Mouse (Mus musculus) C2C12 (cell line): ENCODE measurements around the gene Ajm1. TPM values are rescaled to one million over a fixed set of nuclear protein-coding genes. Genes with fewer than 3 reads are reported as not detected.
"Not testable (repeated sequence)": the region's sequence is repeated elsewhere in the genome, so short reads cannot be mapped to it uniquely, and the experiment has no call there.

Source experiments
- H3K27me3 ChIP-seq: one replicate; pipeline ENCODE4 v1.6.1; 2011; ENCODE audit not compliant: control insufficient read depth, insufficient read depth, insufficient read length
- H3K36me3 ChIP-seq: one replicate; pipeline ENCODE4 v1.6.1; 2011; ENCODE audit not compliant: control insufficient read depth, insufficient read depth
- H3K4me3 ChIP-seq: one replicate; pipeline ENCODE4 v1.5.1; 2011; ENCODE audit warnings: mild to moderate bottlenecking, control low read depth; ENCODE audit not compliant: poor library complexity, insufficient read depth, severe bottlenecking
- H3K79me2 ChIP-seq: one replicate; pipeline ENCODE4 v1.6.1; 2011; ENCODE audit not compliant: control insufficient read depth, insufficient read depth
- H3K79me3 ChIP-seq: one replicate; pipeline ENCODE4 v1.6.1; 2011; ENCODE audit warnings: low read depth, control low read depth
- H3ac ChIP-seq: one replicate; pipeline ENCODE3; 2011; ENCODE audit warnings: low read depth; ENCODE audit not compliant: control insufficient read depth, insufficient read length
- CEBPB ChIP-seq: IDR thresholded peaks from one replicate; pipeline ENCODE4 v1.6.1; 2011; ENCODE audit warnings: low read depth, mild to moderate bottlenecking, control low read depth, moderate library complexity
- CTCF ChIP-seq: IDR thresholded peaks from one replicate; pipeline ENCODE4 v1.5.1; 2011; ENCODE audit not compliant: control insufficient read depth, insufficient read depth, insufficient read length
- FOSL1 ChIP-seq: IDR thresholded peaks from one replicate; pipeline ENCODE4 v1.8.0; 2011; ENCODE audit warnings: mild to moderate bottlenecking, low read length; ENCODE audit not compliant: poor library complexity, insufficient read depth, severe bottlenecking
- MAX ChIP-seq: IDR thresholded peaks from one replicate; pipeline ENCODE4 v1.6.1; 2011; ENCODE audit warnings: mild to moderate bottlenecking, control low read depth
- MYOD1 ChIP-seq: IDR thresholded peaks from one replicate; pipeline ENCODE4 v1.6.1; 2011; ENCODE audit warnings: low read depth; ENCODE audit not compliant: control insufficient read depth, insufficient read length
- MYOG ChIP-seq: IDR thresholded peaks from one replicate; pipeline ENCODE4 v1.6.1; 2011; ENCODE audit not compliant: control insufficient read depth, insufficient read length; ENCODE audit errors: extremely low read depth
- USF1 ChIP-seq: IDR thresholded peaks from one replicate; pipeline ENCODE4 v1.6.1; 2011; ENCODE audit warnings: low read depth, mild to moderate bottlenecking, control low read depth, moderate library complexity
- polyA plus RNA-seq: library from polyadenylated mRNA; unstranded; fragments of >200 nt; fragmentation: generic; extraction: Trizol; gene quantifications from one replicate; pipeline ENCODE4 v1.2.1, GENCODE M21; 2012; ENCODE audit warnings: missing spikeins

The Ajm1 gene
- polyA plus RNA-seq, 1 experiment, result 0.29 TPM

DNA sequence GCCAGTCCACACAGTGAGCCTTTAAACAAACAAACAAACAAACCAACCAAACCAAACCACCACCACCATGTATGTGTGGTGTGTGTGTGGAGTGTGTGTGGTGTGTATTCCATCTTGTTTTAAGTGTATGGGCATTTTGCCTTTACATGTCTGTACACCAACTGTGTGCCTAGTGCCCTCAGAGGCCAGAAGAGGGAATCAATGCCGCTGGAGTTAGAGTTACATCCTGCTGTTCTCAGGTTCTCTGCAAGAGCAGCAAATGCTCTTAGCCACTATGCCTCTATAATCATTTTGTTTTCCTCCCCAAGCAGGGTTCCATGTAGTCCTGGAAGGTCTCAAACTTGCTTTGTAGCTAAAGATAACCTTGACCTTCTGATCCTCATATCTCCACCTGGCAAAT lies 25.3 kb downstream of the Ajm1 start:
- H3K4me3 ChIP-seq, result no peak overlapping the region
- H3K79me3 ChIP-seq, result peaks cover 25% of the 10 kb centered on the region
- H3K79me2 ChIP-seq, result peaks cover 44% of the 10 kb centered on the region
- H3K27me3 ChIP-seq, result no peaks in the 10 kb centered on the region
- H3K36me3 ChIP-seq, result peaks cover 23% of the 10 kb centered on the region
- H3ac ChIP-seq, result no peak overlapping the region
- TF ChIP-seq CEBPB (no peak), MYOG (no peak), FOSL1 (no peak), MAX (no peak), MYOD1 (no peak), CTCF (no peak), USF1 (no peak)

DNA sequence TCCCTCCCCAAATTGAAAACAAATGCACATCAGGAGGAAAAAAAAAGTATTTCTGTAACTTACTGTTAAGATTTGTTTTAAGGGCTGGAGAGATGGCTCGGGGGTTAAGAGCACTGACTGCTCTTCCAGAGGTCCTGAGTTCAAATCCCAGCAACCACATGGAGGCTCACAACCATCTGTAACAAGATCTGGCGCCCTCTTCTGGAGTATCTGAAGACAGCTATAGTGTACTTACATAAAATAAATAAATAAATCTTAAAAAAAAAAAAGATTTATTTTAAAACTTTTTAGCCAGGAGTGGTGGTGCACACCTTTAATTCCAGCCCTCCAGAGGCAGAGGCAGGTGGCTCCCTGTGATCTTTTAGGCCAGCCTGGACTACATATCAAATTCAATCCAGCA lies 26.1 kb downstream of the Ajm1 start:
- not testable (repeated sequence) for H3K27me3 ChIP-seq, H3K4me3 ChIP-seq, H3ac ChIP-seq
- peaks cover 15% of the 10 kb centered on the region for H3K36me3 ChIP-seq
- peaks cover 37% of the 10 kb centered on the region for H3K79me2 ChIP-seq
- H3K79me3 ChIP-seq, result peaks cover 25% of the 10 kb centered on the region

DNA sequence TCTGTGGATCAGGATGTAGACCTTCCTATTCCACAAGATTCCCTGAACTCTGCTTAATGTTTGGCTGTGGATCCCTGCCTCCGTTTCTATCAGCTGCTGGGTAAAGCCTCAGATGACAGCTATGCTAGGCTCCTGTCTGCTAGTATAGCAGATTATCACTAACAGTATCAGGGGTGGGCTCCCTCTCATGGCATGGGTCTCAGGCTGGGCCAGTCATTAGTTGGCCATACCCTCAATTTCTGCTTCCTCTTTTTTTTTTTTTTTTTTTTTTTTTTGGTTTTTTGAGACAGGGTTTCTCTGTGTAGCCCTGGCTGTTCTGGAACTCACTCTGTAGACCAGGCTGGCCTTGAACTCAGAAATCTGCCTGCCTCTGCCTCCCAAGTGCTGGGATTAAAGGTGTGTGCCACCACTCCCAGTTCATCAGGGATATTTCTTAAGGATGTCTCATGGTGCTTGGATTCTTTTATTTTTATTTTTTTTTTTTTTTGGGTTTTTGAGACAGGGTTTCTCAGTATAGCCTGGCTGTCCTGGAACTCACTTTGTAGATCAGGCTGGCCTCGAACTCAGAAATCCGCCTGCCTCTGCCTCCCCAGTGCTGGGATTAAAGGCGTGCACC lies 28.3 kb downstream of the Ajm1 start:
- H3ac ChIP-seq, H3K27me3 ChIP-seq, H3K79me3 ChIP-seq, H3K4me3 ChIP-seq, H3K36me3 ChIP-seq: not testable (repeated sequence)
- H3K79me2 ChIP-seq, result peaks cover 15% of the 10 kb centered on the region

- TF ChIP-seq FOSL1 (no peak), MYOG (no peak), CEBPB (no peak), USF1 (peak; percentile 22), MYOD1 (no peak), CTCF (peak; percentile 76), MAX (no peak)
- Histone ChIP-seq H3ac (no peak overlapping the region), H3K79me2 (peaks cover 4% of the 10 kb centered on the region), H3K4me3 (no peak overlapping the region), H3K27me3 (no peaks in the 10 kb centered on the region), H3K36me3 (no peaks in the 10 kb centered on the region), H3K79me3 (peaks cover 2% of the 10 kb centered on the region)
Measured at GRCm38 (mm10) chr2:25551186-25551585, 30.4 kb downstream of the Ajm1 start.

- TF ChIP-seq MYOD1, result peak; percentile 25
- TF ChIP-seq CTCF, result no peak
- peak; percentile 29 for TF ChIP-seq USF1
- no peak for TF ChIP-seq MYOG
- no peak for TF ChIP-seq CEBPB
- TF ChIP-seq MAX, result peak; percentile 34
- no peak for TF ChIP-seq FOSL1
- H3K79me3 ChIP-seq, result peaks cover 21% of the 10 kb centered on the region
- H3ac ChIP-seq, result no peak overlapping the region
- no peak overlapping the region for H3K4me3 ChIP-seq
- H3K27me3 ChIP-seq, result no peaks in the 10 kb centered on the region
- H3K79me2 ChIP-seq, result peaks cover 22% of the 10 kb centered on the region
- peaks cover 8% of the 10 kb centered on the region for H3K36me3 ChIP-seq
Measured at GRCm38 (mm10) chr2:25549021-25549991, 32.3 kb downstream of the Ajm1 start.
